Mouse (Mus musculus): ENCODE data around the gene Fuz.

Gene Fuz

DNA sequence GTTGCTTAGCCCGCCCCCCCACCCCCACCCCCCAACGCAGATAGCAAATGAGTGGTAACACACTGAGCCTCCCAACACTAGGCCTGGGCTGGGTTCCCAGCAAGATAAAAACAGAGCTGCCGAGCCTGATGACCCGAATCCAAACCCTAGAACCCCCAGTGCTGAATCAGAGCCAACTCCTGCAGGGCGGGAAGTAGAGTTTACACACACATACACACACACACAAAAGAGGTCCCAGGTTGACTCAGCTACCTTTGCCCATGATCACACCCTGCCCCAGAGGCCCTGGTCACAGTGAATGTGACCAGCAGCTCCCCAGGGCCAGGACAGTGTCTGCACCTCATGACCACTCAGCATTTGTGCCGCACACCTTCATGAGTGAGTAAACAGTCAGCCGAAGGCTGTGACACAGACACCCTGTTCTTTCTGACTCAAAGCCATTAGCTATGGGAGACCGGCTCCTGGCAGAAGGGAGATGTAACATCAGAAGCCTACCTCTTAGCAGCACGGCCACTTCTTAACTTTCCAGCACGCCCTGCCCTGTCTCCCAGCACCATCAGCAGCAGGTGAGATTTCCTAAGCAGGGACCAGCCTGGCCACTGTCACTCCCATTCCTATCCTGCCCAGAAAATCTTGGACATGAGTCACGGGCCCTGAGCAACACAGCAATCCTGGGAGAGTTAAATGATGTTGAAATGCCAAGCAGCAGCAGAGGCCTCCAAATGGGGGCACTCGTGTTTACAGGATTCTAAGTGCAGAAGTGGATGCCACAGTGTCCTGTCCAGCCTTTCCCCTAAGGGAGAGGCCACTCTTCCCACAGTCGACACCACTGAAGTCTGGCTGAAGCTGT lies 7.4 kb upstream of the Fuz start:
- no peak for DNase-seq (ENCODE audit: low spot score in 2 of 2)

DNA sequence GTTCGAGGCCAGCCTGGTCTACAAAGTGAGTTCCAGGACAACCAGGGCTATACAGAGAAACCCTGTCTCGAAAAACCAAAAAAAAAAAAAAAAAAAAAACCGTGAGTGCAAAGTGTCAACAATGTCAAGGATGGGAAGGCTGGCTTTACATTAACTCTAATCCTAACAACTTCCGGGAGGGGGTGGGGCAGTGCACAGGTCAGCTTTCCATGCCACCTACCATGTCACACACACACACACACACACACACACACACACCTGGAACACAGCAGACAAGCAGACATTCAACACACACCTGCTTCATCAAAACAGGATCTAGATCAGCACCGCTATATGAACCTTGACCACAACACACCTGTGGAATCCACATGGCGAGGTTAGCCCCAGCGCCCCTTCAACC lies 5.7 kb upstream of the Fuz start:
- DNase-seq (ENCODE audit: low spot score in 2 of 2), result no peak

DNA sequence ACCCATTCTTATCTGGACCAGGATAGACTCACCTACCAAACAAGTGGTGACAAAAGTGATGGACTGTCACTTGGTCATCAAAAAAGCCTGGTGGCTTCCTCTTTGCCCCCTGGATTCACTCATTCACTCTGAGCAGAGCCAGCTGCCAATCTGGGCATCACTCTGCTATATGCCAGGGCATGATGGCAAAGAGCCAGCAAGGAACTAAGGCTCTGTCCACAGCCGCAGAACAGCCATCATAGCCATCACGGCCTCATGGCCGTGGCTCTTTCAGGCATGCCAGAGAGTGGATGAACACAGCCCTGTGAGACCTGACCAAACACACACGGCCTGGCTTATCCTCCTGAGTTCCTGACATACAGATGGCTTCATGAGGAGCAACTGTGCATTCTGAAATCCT lies 5.1 kb upstream of the Fuz start:
- peak in 1 of 2 experiments; percentile 53 for DNase-seq (ENCODE audit: low spot score in 2 of 2)

DNA sequence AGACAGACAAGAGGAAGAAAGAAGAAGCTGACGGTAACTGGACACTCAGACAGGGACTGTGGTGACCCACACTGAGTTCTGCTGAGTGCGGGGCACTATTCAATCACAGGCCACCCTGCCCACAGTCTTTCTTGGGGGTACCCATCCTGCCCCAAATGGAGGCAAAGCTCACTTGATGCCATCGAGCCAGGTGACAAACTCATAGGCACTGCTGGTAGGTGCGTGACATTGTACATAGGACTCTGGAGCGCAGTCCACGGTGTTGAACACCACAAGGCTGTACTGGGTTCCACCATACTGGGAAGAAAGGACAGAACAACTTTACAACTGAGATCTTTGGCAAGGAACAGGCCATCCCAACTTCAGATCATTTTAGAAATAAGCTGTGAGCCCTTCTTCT lies 4.3 kb upstream of the Fuz start:
- no peak for DNase-seq (ENCODE audit: low spot score in 2 of 2)

DNA sequence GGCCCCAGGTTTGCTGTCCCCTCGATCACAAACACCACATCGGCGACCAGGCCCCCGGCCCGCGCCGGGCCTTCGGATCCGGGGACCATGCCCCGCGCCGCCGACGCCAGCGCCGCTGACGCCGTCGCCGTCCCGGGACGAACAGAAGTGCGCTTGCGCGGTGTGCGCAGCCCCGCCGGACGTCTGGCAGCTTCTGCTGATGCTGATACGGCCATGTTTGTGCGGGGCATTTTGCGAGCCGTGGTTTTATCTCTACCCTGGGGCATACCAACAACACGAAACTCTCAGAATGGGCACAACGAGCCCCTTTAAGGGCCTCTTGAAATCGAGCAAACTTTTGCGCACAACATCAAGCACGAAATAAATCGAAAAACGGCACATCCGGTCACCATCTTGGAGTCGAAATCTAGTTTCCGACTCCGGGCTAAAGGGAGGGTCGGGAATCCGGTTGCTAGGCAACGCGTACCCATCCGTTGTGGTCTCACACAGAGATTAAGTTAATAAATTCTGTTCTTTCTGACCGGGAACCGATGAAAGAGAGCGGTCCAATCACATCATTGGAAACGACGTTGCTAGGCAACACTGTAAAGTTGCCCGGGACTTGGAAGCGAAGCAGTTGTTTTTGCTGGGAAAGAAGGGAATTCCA lies 3.5 kb upstream of the Fuz start, which contains the start of gene Med25:
TSS of gene Med25 (minus strand) at position 437 of the 646 bp plus-strand sequence.
- peak; percentile 97 to 99 for DNase-seq (ENCODE audit: low spot score in 2 of 2)

DNA sequence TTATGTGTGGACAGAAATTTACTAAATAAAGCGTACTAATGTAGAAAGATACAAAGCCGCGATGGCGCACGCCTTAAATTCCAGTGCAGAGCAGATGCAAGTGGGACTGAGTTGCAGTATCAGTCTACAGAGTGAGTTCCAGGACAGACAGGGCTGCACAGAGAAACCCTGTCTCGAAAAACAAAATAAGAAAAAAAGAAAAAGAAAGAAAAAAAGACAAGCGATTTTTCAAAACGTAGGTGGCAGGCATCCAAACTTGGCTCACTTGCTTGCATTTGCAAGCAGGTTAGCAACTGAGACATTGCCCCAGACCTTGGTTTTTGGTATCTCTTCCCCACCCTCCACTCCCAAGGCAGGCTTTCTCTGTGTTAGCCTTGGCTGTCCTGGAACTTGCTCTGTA lies 2.7 kb upstream of the Fuz start:
- DNase-seq (ENCODE audit: low spot score in 2 of 2), result peak in 1 of 2 experiments; percentile 61

DNA sequence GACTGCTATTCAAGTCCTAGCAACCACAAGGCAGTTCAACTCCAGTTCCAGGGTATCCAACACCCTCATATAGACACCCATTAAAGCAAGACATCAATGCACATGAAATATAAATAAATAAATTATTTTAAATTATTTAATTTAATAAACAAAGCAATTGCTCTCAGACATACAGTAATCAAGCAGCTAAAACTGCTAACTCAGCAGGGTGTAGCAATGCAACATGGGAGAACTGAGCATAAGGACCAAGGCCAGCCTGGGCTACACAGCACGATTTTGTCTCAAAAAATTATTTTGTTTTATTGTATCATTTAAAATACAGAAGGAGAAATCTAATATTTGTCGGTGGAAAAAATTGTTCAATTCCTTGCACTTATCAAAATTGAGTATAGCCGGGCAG lies 1.7 kb upstream of the Fuz start:
- no peak for DNase-seq (ENCODE audit: low spot score in 2 of 2)

DNA sequence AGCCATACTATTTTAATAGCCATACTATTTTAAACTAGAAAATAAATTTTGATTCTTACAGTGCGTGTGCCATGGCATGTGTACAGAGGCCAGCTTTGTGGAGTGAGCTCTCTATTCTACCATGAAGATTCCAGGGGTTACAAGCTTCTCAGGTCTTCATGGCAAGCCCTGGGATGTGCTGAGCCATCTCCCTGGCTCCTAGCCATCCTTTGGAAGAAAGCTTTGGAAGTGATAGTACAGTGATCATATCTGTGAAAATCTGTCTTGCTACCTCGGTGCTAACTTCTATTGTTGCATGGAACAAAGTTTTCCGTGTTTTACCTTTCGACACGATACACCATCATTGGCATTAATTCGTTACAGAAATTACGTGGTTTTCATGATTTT lies 680 bp upstream of the Fuz start:
- no peak for DNase-seq (ENCODE audit: low spot score in 2 of 2)

DNA sequence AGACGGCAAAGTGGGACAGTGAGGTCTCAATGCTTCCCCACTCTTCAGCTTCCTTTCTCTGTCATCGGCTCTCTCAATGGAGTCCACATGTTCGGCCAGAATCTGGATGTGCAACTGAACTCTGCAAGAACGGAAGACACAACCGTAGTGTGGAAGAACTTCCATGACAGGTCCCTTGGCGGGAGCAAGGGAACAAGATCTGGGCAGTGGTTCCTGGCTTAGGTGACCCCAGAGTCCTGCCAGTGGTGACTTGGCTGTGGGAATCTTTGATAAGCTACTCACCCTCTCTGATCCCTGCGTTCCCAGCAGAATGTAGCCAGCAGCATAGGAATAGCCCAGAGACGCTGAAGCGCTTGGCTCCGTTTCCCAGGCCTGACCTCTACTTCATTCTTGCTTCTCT lies 620 bp downstream of the Fuz start:
- peak in 1 of 2 experiments; percentile 39 for DNase-seq (ENCODE audit: low spot score in 2 of 2)

DNA sequence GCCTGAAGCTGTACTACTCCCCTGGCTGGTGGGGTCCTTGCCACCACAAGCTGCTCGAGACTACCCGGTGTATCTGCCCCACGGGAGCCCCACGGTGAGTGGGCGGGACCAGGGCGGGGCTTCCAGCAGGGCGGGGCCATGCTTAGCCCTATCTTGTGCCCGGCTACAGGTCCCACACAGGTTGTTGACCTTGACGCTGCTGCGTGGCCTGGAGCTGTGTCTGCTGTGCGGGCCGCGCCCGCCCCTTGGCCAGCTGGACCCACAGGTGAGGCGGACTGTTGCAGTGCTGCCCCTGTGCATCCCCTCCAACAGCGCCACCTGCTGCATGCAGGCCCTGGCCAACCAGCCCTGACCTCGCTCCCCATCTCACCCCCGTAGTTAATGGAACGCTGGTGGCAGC lies 2.7 kb downstream of the Fuz start:
- peak; percentile 45 to 65 for DNase-seq (ENCODE audit: low spot score in 2 of 2)

DNA sequence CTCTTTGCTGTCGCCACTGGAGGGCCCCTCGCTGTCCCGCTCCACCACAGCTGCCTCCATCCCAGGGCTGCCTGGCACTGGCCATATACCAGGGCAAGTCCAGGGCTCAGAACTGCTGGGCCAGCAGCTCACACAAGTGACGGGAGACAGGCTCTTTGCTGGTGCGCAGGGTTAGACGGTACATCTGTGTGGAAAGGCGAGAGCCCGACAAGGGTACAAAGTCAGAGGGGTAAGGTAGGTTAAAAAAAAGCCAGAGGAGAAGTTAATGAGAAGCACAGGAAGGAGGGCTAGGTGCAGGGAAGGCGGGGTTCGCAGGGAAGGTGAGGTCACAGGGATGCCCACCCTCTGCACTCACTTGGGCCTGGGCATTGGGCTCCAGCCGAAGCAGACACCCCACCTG lies 4.8 kb downstream of the Fuz start:
- DNase-seq (ENCODE audit: low spot score in 2 of 2), result no peak

DNA sequence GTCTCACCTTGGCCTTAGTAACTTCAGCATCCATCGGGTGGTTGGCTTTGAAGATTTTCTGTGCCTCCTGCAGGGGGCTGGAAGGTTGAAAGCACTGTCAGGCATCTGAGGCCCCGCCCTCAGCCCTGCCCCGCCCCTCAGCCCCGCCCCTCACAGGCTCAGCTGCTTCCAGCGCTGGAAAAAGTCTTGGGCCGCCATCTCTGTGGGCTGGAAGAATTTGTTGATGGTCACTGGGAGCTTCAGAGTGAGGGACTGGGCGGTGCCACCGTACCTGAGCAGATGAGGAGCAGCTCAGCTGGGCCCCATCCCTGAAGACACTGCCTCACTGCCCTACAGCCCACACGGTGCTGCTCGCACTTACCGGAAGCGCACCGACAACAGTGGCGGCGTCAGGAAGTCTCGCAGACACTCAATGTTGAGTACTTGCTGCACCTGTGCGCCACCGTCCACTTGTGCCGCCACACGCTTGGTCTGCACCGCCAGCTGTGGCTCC lies 5.4 kb downstream of the Fuz start:
- DNase-seq (ENCODE audit: low spot score in 2 of 2), result no peak

DNA sequence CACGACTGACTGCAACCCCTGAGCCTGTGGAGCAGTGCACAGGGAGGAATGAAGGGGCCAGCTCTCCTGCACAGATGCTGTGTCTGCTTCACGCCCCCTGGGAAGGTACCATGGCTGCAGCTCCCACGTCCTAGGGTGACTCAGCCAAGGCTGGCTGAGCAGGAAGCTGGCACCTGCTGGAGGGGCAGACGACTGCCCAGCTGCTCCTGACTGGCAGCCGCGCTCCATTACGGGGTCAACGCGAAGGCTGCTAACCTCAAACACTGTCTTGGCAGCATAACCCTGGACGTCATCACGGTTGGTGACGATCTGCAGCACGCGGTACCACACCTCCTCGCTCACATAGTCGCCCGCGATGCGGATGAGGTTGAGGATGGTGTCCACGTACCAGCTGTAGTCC lies 9.6 kb downstream of the Fuz start:
- DNase-seq (ENCODE audit: low spot score in 2 of 2), result no peak

DNA sequence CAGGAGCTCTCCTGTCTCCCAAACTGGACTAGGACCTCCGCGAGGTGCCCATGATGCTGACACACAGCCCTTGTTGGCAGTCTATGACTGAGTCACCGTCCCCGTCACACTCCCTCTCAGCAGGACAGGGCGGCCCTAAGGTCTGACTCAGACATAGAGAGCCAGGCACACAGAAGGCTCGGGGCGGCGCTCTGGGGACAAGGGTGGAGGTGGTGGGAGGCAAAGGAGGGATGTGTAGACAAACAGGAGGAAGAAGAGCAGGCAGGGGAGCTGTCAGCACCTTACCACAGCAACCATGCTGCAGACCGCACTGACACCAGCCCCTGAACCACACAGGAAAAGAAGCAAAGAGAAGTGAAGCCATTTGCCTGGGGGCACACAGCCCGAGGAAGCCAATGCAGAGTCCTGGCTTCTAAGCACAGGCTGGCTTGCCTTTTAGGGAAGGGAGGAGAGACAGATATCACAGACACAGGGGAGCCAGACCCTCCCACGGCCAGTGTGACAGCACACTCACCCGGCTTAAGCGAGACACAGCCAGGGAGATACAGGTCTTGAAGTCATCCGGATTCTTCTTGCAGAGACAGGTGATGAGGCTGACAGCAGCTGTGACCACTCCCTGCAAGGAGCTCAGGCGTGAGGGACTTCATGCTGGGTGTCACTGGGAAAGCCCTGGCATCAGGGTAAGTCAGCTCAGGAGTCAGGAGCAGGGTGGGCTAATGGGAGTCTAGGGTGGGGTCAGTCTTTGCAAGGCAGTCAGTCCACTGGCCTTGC lies 13.0 kb downstream of the Fuz start:
- DNase-seq (ENCODE audit: low spot score in 2 of 2), result peak in 1 of 2 experiments; percentile 21

DNA sequence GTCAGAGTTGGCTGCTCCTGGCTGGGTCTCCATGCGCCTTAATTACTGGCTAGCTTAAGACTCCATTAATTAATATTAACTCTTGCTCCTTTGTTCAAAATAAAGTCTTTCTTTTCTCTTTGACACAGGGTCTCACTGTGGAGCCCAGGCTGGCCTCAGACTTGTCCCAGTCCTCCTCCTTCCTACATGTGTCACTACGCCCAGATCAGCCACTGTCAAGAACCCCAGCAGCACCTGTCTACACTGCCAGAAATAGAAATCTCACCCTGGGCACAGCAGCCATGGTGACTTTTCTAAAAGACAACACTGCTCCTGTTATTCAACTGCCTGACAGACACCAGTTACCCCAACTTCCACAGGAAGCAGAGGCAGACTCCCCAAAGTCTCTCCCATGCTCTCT lies 18.5 kb downstream of the Fuz start:
- no peak for DNase-seq (ENCODE audit: low spot score in 2 of 2)

DNA sequence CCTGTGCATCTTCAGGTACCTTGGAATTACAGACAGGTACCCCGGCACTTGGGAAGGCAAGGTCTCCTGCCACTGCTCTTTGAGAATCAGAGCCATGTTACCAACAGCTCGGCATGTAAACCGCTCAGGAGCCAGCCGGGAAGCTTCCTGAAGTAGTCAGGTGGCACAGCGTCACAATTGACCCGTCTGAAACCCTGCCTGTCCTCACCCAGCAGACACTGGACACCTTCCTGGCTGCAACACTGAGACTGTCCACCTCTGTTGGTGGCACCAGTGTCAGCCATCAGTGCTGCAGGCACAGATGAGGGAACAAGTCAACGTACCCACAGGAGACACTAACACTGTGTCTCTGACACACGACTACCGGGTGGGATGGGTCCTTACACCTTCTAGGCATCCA lies 19.4 kb downstream of the Fuz start:
- no peak for DNase-seq (ENCODE audit: low spot score in 2 of 2)

DNA sequence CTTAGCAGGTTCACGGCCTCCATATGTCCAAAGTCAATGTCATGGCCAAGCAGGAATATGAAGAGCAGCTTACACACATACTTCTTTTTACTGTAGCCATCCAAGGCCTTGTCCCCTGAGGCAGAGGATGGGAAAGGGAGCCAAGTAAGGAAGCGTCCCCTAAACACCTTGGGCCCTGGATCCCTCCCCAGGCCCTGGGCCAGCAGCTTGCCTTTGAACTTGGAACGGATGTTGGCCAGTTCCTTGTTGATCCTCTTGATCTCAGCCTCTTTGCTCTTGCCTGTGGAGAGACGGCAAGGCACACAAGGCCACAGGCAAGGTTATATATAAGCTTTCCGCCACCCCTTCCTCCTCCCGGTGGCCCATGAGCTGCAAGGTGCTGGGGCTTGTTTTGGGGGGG lies 20.3 kb downstream of the Fuz start:
- no peak for DNase-seq (ENCODE audit: low spot score in 2 of 2)

DNA sequence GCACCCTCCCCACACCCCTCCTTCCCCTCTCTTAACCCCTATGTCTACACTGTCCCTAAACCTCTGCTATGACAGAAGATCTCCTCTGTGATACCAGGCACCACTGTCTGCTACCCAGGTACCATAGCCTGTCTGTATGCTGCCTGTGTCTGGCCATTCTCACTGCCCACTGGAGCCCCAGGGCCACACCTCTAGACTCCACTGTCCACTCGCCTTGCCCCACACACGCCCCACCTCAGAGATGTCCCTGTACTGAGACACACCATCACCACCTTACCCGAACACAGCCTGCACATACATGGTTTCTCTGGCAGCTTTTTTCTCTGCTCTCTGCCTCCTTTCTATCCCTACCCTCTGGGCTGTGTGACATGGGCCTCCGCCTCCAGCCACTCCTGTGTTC lies 21.0 kb downstream of the Fuz start:
- peak in 1 of 2 experiments; percentile 18 for DNase-seq (ENCODE audit: low spot score in 2 of 2)

DNA sequence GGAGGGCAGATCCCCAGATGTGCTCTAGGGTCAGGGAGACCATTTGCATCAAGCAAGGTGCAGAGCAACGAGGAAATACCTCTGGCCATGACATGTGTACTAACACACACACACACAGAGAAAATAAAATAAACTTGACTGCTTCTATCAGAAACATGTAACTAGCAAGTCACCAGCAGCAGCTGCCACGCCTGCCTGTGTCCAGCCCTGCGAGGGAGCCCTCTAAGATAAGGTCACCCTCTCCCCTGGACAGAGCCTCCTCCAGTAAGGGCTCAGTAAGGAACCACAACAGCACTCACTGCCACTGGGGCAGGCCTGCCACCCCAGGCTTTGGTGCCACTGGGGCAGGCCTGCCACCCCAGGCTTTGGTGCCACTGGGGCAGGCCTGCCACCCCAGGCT lies 22.3 kb downstream of the Fuz start:
- no peak for DNase-seq (ENCODE audit: low spot score in 2 of 2)

DNA sequence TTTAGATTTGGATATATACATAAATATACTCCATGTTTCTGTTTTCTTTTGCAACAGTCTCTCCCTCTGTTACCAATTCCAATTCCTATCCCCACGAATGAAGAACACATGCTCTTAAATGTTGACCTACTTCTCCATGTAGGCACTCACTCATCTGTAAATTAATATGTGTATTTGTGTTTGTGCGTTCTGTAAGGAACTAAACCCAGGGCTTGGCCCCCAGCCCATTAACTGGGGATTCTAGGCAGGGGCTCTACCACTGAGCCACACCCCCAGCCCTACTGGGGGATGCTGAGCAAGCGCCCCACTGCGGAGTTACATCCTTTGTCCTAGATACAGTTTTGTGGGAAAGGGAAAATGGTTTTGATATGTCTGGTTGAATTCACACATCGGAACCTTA lies 23.2 kb downstream of the Fuz start:
- no peak for DNase-seq (ENCODE audit: low spot score in 2 of 2)

DNA sequence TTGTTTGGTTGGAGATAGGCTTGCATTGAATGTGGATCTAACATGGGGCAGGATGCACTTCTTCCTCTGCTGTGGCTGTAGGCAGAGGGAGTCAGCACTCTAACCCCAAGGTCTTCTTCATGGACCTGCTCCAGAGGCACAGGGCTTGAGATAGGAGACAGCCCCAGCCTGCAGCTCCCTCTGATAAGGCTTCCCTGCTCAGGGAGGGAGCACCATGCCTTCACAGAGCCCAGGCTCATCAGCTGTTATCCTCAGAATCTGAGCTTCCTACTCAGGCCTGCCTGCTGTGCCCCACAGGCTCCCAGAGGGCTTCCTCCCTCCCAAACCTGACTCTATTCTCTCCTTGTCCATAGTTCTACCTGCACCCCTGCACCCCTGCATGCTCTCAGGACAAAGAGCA lies 26.7 kb downstream of the Fuz start:
- no peak for DNase-seq (ENCODE audit: low spot score in 2 of 2)

DNA sequence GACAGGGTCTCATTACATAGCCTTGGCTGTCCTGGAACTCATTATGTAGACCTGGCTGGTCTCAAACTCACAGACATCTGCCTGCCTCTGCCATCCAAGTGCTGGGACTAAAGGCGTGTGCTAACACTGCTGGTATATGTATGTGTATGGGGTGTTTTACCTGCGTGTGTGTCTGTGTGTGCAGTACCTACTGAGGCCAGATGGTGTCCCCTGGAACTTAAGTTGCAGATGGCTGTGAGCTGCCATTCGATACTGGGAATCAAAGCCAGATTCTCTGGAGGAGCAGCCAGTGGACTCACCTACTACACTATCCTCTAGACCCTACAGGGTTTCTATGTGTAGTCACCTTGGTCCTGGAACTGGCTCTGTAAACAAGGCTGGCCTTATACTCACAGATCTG lies 29.6 kb downstream of the Fuz start:
- peak; percentile 48 to 57 for DNase-seq (ENCODE audit: low spot score in 2 of 2)

Measured in right cerebral cortex, postnatal 10 days (tissue).